Mouse (Mus musculus) adrenal gland, adult 2 months (tissue): Measurements from ENCODE around the gene Fbxl21. TPM values are rescaled to one million over a fixed set of nuclear protein-coding genes. Genes with fewer than 3 reads are reported as not detected.

Experiments
- DNase-seq: peaks from one replicate; pipeline ENCODE4 v3.0.0; 2021
- polyA plus RNA-seq: library from polyadenylated mRNA; depleted of rRNA; stranded (reverse); fragments of >200 nt; gene quantifications from 2 replicates; pipeline ENCODE4 v1.2.3, GENCODE M21; 2012; rRNA removed
- total RNA-seq, 2 experiments: library from RNA; stranded (reverse); gene quantifications; 2 replicates each; pipeline ENCODE4 v1.2.3; 2021

The Fbxl21 gene
- total and polyA plus RNA-seq, 3 experiments: 1.5 to 6.5 (median 4.0) TPM

GRCm38 (mm10) chr13:56581961-56582434 is 59.7 kb downstream of the Fbxl21 start:
- DNase-seq: no peak

GRCm38 (mm10) chr13:56582720-56583119 is 60.4 kb downstream of the Fbxl21 start:
- peak; percentile 44 for DNase-seq

- peak; percentile 42 for DNase-seq
Observed at GRCm38 (mm10) chr13:56586046-56586445, 63.8 kb downstream of the Fbxl21 start.

Other genes starting within 250 kb of the Fbxl21 start
- 10 to 100 TPM; 49.3 to 65.0 TPM for gene Cxcl14, start 225.9 kb upstream of the Fbxl21 start, total RNA-seq
- 55.9 and 59.6 TPM in 2 replicates for gene Cxcl14, start 225.9 kb upstream of the Fbxl21 start, polyA plus RNA-seq
- not detected for gene Gm3045, start 95.9 kb upstream of the Fbxl21 start, total RNA-seq
- not detected in 2 replicates for gene Gm3045, start 95.9 kb upstream of the Fbxl21 start, polyA plus RNA-seq
- 1 to 10 TPM; 2.1 to 2.9 TPM for gene Slc25a48, start 84.1 kb upstream of the Fbxl21 start, total RNA-seq
- gene Slc25a48, start 84.1 kb upstream of the Fbxl21 start, polyA plus RNA-seq: 0.91 TPM in 2 replicates
- gene Il9, start 40.2 kb upstream of the Fbxl21 start, total RNA-seq: not detected
- not detected in 2 replicates for gene Il9, start 40.2 kb upstream of the Fbxl21 start, polyA plus RNA-seq
- under 1 TPM in 1 of 2 experiments, not detected in 1; 0.49 TPM for gene Lect2, start 26.0 kb downstream of the Fbxl21 start, total RNA-seq
- gene Lect2, start 26.0 kb downstream of the Fbxl21 start, polyA plus RNA-seq: not detected in 2 replicates
- gene Tgfbi, start 87.1 kb downstream of the Fbxl21 start, total RNA-seq: 10 to 100 TPM; 30.7 to 69.6 TPM
- 80.5 and 129 TPM in 2 replicates for gene Tgfbi, start 87.1 kb downstream of the Fbxl21 start, polyA plus RNA-seq
- 10 to 100 TPM; 48.9 to 49.7 TPM for gene Smad5, start 180.5 kb downstream of the Fbxl21 start, total RNA-seq
- 9.7 and 16.7 TPM in 2 replicates for gene Smad5, start 180.5 kb downstream of the Fbxl21 start, polyA plus RNA-seq
- not detected for gene Gm45623, start 231.4 kb downstream of the Fbxl21 start, total RNA-seq
- not detected in 2 replicates for gene Gm45623, start 231.4 kb downstream of the Fbxl21 start, polyA plus RNA-seq